Mouse (Mus musculus): ENCODE data around the gene Spp2. TPM values are rescaled to one million over a fixed set of nuclear protein-coding genes. Genes with fewer than 3 reads are reported as not detected.

Spp2 gene
- total and polyA plus RNA-seq, 3 experiments: not detected

DNA sequence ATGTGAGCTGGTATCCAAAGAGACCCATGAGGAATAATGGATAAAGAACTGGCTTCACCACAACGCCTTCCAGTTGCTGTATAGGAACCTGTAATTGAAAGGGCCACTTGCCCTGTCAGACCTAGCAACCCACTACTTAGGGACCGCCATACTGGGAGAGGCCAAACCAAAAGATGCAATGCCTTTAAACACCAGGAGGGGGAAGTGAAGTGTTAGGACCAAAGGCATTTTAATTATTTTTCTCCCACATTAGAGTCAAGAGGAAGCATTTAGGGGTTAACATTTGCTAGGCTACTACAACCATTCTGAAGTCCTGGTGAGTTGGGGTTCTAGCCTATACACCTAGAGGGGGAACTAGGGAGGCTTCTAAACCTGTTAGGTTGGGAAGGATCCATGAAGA lies 67.1 kb downstream of the Spp2 start:
- Histone ChIP-seq H3K4me3 (no peak overlapping the region), H3K36me3 (ENCODE audit: control insufficient read depth, insufficient read depth, low read length) (no peaks in the 10 kb centered on the region), H3K27ac (no peak overlapping the region), H3K4me1 (ENCODE audit: control insufficient read depth, insufficient read depth, low read length) (peaks cover 1% of the 10 kb centered on the region; the same call in 1 of the 2 replicates), H3K79me2 (replicated peaks; ENCODE audit: control insufficient read depth, insufficient read depth, low read length) (no peaks in the 10 kb centered on the region), H3K9ac (ENCODE audit: low read depth, low read length) (no peak overlapping the region), H3K27me3 (ENCODE audit: control insufficient read depth, insufficient read depth, low read length) (no peaks in the 10 kb centered on the region)
- WGBS: 91% methylated on average over 2 of the region's 2 CpGs
- no peak for TF ChIP-seq EP300 (IDR thresholded peaks at IDR 0.05; ENCODE audit: insufficient read depth, low read depth, low read length)
- peak; percentile 46 for TF ChIP-seq CTCF (IDR thresholded peaks at IDR 0.05)
- no peak for TF ChIP-seq POLR2A (IDR thresholded peaks at IDR 0.05; ENCODE audit: insufficient read depth, low read depth, low read length)
- DNase-seq: no peak
- intact Hi-C loops (cut with DNase I): no loop called here

GRCm38 (mm10) chr1:88474598-88474997 lies 67.8 kb downstream of the Spp2 start:
- WGBS: 19% methylated on average over 7 of the region's 7 CpGs
- H3K27ac ChIP-seq: peak overlapping the region; percentile 28
- TF ChIP-seq CTCF (IDR thresholded peaks at IDR 0.05): no peak
- TF ChIP-seq POLR2A (IDR thresholded peaks at IDR 0.05; ENCODE audit: insufficient read depth, low read depth, low read length): no peak
- 0 out of 2 replicates have a peak, but pooled peaks have one; percentile 34 for TF ChIP-seq EP300 (IDR thresholded peaks at IDR 0.05; ENCODE audit: insufficient read depth, low read depth, low read length)
- DNase-seq: peak; percentile 62 to 77
- no peak overlapping the region for H3K9ac ChIP-seq (ENCODE audit: low read depth, low read length)
- H3K36me3 ChIP-seq (ENCODE audit: control insufficient read depth, insufficient read depth, low read length): no peaks in the 10 kb centered on the region
- intact Hi-C loops (cut with DNase I): no loop called here
- no peaks in the 10 kb centered on the region for H3K27me3 ChIP-seq (ENCODE audit: control insufficient read depth, insufficient read depth, low read length)
- no peaks in the 10 kb centered on the region for H3K79me2 ChIP-seq (replicated peaks; ENCODE audit: control insufficient read depth, insufficient read depth, low read length)
- no peak overlapping the region for H3K4me3 ChIP-seq
- H3K4me1 ChIP-seq (ENCODE audit: control insufficient read depth, insufficient read depth, low read length): peaks cover 1% of the 10 kb centered on the region; the same call in 1 of the 2 replicates

- WGBS: 54% methylated on average over 8 of the region's 8 CpGs
- no peak for DNase-seq
- Histone ChIP-seq H3K9ac (ENCODE audit: low read depth, low read length) (no peak overlapping the region), H3K4me1 (ENCODE audit: control insufficient read depth, insufficient read depth, low read length) (peaks cover 1% of the 10 kb centered on the region; the same call in 1 of the 2 replicates), H3K27me3 (ENCODE audit: control insufficient read depth, insufficient read depth, low read length) (no peaks in the 10 kb centered on the region), H3K4me3 (no peak overlapping the region), H3K27ac (no peak overlapping the region), H3K79me2 (replicated peaks; ENCODE audit: control insufficient read depth, insufficient read depth, low read length) (no peaks in the 10 kb centered on the region), H3K36me3 (ENCODE audit: control insufficient read depth, insufficient read depth, low read length) (no peaks in the 10 kb centered on the region)
- TF ChIP-seq CTCF (IDR thresholded peaks at IDR 0.05) (no peak), POLR2A (IDR thresholded peaks at IDR 0.05; ENCODE audit: insufficient read depth, low read depth, low read length) (no peak), EP300 (IDR thresholded peaks at IDR 0.05; ENCODE audit: insufficient read depth, low read depth, low read length) (no peak)
- intact Hi-C loops (cut with DNase I): no loop called here
Observed at GRCm38 (mm10) chr1:88475502-88475953, 68.8 kb downstream of the Spp2 start.

Other genes starting within 250 kb of the Spp2 start
- not detected for gene Ugt1a5, start 240.9 kb upstream of the Spp2 start, total RNA-seq (2021)
- not detected in 2 replicates for gene Ugt1a5, start 240.9 kb upstream of the Spp2 start, polyA plus RNA-seq (2012; rRNA removed)
- gene Ugt1a2, start 206.4 kb upstream of the Spp2 start, total RNA-seq (2021): not detected
- not detected in 2 replicates for gene Ugt1a2, start 206.4 kb upstream of the Spp2 start, polyA plus RNA-seq (2012; rRNA removed)
- under 1 TPM in 1 of 2 experiments, not detected in 1; 0.23 TPM for gene Dnajb3, start 201.2 kb upstream of the Spp2 start, total RNA-seq (2021)
- gene Dnajb3, start 201.2 kb upstream of the Spp2 start, polyA plus RNA-seq (2012; rRNA removed): 0.53 and 0.66 TPM in 2 replicates
- not detected for gene Ugt1a1, start 195.0 kb upstream of the Spp2 start, total RNA-seq (2021)
- gene Ugt1a1, start 195.0 kb upstream of the Spp2 start, polyA plus RNA-seq (2012; rRNA removed): 0.32 TPM in 1 of 2 replicates, not detected in the other
- under 1 TPM in 1 of 2 experiments, not detected in 1; 0.13 TPM for gene Mroh2a, start 180.0 kb upstream of the Spp2 start, total RNA-seq (2021)
- gene Mroh2a, start 180.0 kb upstream of the Spp2 start, polyA plus RNA-seq (2012; rRNA removed): 0.06 TPM in 2 replicates
- 10 to 100 TPM in 1 of 2 experiments, 1 to 10 TPM in 1; 8.7 to 11.5 TPM for gene Hjurp, start 129.3 kb upstream of the Spp2 start, total RNA-seq (2021)
- gene Hjurp, start 129.3 kb upstream of the Spp2 start, polyA plus RNA-seq (2012; rRNA removed): 12.7 and 23.9 TPM in 2 replicates
- gene Trpm8, start 129.3 kb upstream of the Spp2 start, total RNA-seq (2021): not detected
- not detected in 2 replicates for gene Trpm8, start 129.3 kb upstream of the Spp2 start, polyA plus RNA-seq (2012; rRNA removed)
- gene Glrp1, start 103.1 kb downstream of the Spp2 start, total RNA-seq (2021): under 1 TPM in 1 of 2 experiments, not detected in 1; 0.16 TPM
- 0.08 TPM in 1 of 2 replicates, not detected in the other for gene Glrp1, start 103.1 kb downstream of the Spp2 start, polyA plus RNA-seq (2012; rRNA removed)

Measured in heart, adult 2 months (tissue).